Mouse (Mus musculus) testis, adult 2 months (tissue): ENCODE measurements around the gene Stat5b.

ENCODE experiments used
- CTCF ChIP-seq: fragments of 200-500 bp; IDR thresholded peaks from 2 replicates; pipeline ENCODE4 v1.5.1; 2012; ENCODE audit warnings: low read depth, mild to moderate bottlenecking, inconsistent platforms, low read length, moderate library complexity; ENCODE audit not compliant: control insufficient read depth, insufficient read depth, insufficient replicate concordance
- POLR2A ChIP-seq: fragments of 200-500 bp; IDR thresholded peaks from 2 replicates; pipeline ENCODE4 v1.6.1; 2012; ENCODE audit warnings: low read depth, mild to moderate bottlenecking, inconsistent platforms, low read length, moderate library complexity; ENCODE audit not compliant: control insufficient read depth

- no peak for TF ChIP-seq POLR2A
- TF ChIP-seq CTCF: no peak
These were observed 12.6 kb upstream of the Stat5b start for GRCm38 (mm10) chr11:100863141-100863540.
